Mouse (Mus musculus) MEL (cell line): ENCODE measurements around the gene Sorbs1. TPM values are rescaled to one million over a fixed set of nuclear protein-coding genes. Genes with fewer than 3 reads are reported as not detected.

Source experiments
- polyA plus RNA-seq, 2 experiments: library from polyadenylated mRNA; stranded (reverse) in 1 of 2; unstranded in 1 of 2; fragments of >175 nt in 1 of 2; fragments of >200 nt in 1 of 2; gene quantifications; 2 replicates each; pipeline versions ENCODE4 v1.2.1 to v1.2.4; 2012; ENCODE audit warnings: low replicate concordance in 2 of 2, low read depth in 1 of 2; ENCODE audit not compliant: insufficient read length in 2 of 2, insufficient read depth in 1 of 2, missing spikeins in 1 of 2
- total RNA-seq: library from RNA; depleted of rRNA; stranded (reverse); fragments of 300-350 nt; gene quantifications from 2 replicates; pipeline ENCODE4 v1.2.3, GENCODE M21; 2012; rRNA removed

The Sorbs1 gene
- total and polyA plus RNA-seq, 3 experiments = 1.3 to 5.3 TPM; not detected in 1

Other genes starting within 250 kb of the Sorbs1 start
- not detected in 2 replicates for gene Pdlim1, start 241.9 kb downstream of the Sorbs1 start, total RNA-seq
- gene Pdlim1, start 241.9 kb downstream of the Sorbs1 start, polyA plus RNA-seq = not detected
- gene Aldh18a1, start 74.7 kb upstream of the Sorbs1 start, total RNA-seq = 35.3 and 68.5 TPM in 2 replicates
- gene Aldh18a1, start 74.7 kb upstream of the Sorbs1 start, polyA plus RNA-seq = 100 to 1,000 TPM in 1 of 2 experiments, 10 to 100 TPM in 1; 89.7 to 214 TPM
- gene Tctn3, start 98.5 kb upstream of the Sorbs1 start, total RNA-seq = 2.9 and 3.6 TPM in 2 replicates
- 1 to 10 TPM in 1 of 2 experiments, not detected in 1; 6.2 TPM for gene Tctn3, start 98.5 kb upstream of the Sorbs1 start, polyA plus RNA-seq
- not detected in 2 replicates for gene Entpd1, start 98.6 kb upstream of the Sorbs1 start, total RNA-seq
- gene Entpd1, start 98.6 kb upstream of the Sorbs1 start, polyA plus RNA-seq = not detected
- gene Cc2d2b, start 235.0 kb upstream of the Sorbs1 start, total RNA-seq = not detected in 2 replicates
- not detected for gene Cc2d2b, start 235.0 kb upstream of the Sorbs1 start, polyA plus RNA-seq